Mouse (Mus musculus) liver, adult 2 months (tissue): ENCODE data around the gene Gatc. TPM values are rescaled to one million over a fixed set of nuclear protein-coding genes. Genes with fewer than 3 reads are reported as not detected.
A peak's percentile ranks its signal among the peaks of the same experiment; 100 is the strongest.
"Not testable (repeated sequence)": the region's sequence is repeated elsewhere in the genome, so short reads cannot be mapped to it uniquely, and the experiment has no call there.

ENCODE experiments used
- DNase-seq: peaks from one replicate; pipeline ENCODE4 v3.0.0-alpha.2; 2011; ENCODE audit warnings: low read depth, low spot score; ENCODE audit errors: extremely low read depth
- H3K27ac ChIP-seq: fragments of 200-500 bp; replicated peaks from 2 replicates; pipeline ENCODE4 v1.5.1; 2012; ENCODE audit warnings: low read depth, mild to moderate bottlenecking, control low read depth, inconsistent platforms, low read length; ENCODE audit not compliant: insufficient read depth
- H3K27me3 ChIP-seq: fragments of 200-500 bp; 2 replicates; pipeline ENCODE4 v1.6.1; 2012; ENCODE audit warnings: mild to moderate bottlenecking, moderate library complexity, low read length, inconsistent platforms; ENCODE audit not compliant: control insufficient read depth, insufficient read depth
- H3K36me3 ChIP-seq: fragments of 200-500 bp; 2 replicates; pipeline ENCODE4 v1.6.1; 2012; ENCODE audit warnings: low read length, inconsistent platforms; ENCODE audit not compliant: control insufficient read depth, insufficient read depth
- H3K4me1 ChIP-seq: fragments of 200-500 bp; 2 replicates; pipeline ENCODE4 v1.6.1; 2011; ENCODE audit warnings: low read length; ENCODE audit not compliant: control insufficient read depth, insufficient read depth
- H3K4me3 ChIP-seq: fragments of 200-500 bp; 2 replicates; pipeline ENCODE4 v1.5.1; 2011; ENCODE audit warnings: low read depth, mild to moderate bottlenecking, control low read depth, low read length, moderate library complexity; ENCODE audit not compliant: insufficient read depth
- H3K79me2 ChIP-seq: fragments of 200-500 bp; 2 replicates; pipeline ENCODE4 v1.6.1; 2012; ENCODE audit warnings: inconsistent platforms, mild to moderate bottlenecking, low read length, moderate library complexity; ENCODE audit not compliant: control insufficient read depth, insufficient read depth
- H3K9ac ChIP-seq: fragments of 200-500 bp; 2 replicates; pipeline ENCODE4 v1.6.1; 2012; ENCODE audit warnings: low read depth, mild to moderate bottlenecking, control low read depth, inconsistent platforms, low read length
- CTCF ChIP-seq: fragments of 200-500 bp; IDR thresholded peaks from 2 replicates; pipeline ENCODE4 v1.5.1; 2011; ENCODE audit warnings: low read depth, low read length, control low read depth
- POLR2A ChIP-seq: fragments of 200-500 bp; IDR thresholded peaks from 2 replicates; pipeline ENCODE4 v1.6.1; 2011; ENCODE audit warnings: low read length, control low read depth; ENCODE audit not compliant: insufficient read depth; ENCODE audit errors: extremely low read depth
- WGBS: fragments of 180-500 bp; shearing (Covaris S2); methylation state at CpG from one replicate; pipeline ENCODE4 v1.1.7; 2018; 5-methylcytosine and 5-hydroxymethylcytosine counted together
- polyA plus RNA-seq: library from polyadenylated mRNA; depleted of rRNA; stranded (reverse); fragments of >200 nt; gene quantifications from 2 replicates; pipeline ENCODE4 v1.2.3, GENCODE M21; 2012; rRNA removed
- total RNA-seq: library from RNA; depleted of rRNA; stranded (reverse); fragments of >200 nt; gene quantifications from 2 replicates; pipeline ENCODE4 v1.2.3, GENCODE M21; 2014; rRNA removed

Gene Gatc
- 6.3 and 8.6 TPM in 2 replicates for total RNA-seq
- polyA plus RNA-seq, result 11.0 and 12.7 TPM in 2 replicates

DNA sequence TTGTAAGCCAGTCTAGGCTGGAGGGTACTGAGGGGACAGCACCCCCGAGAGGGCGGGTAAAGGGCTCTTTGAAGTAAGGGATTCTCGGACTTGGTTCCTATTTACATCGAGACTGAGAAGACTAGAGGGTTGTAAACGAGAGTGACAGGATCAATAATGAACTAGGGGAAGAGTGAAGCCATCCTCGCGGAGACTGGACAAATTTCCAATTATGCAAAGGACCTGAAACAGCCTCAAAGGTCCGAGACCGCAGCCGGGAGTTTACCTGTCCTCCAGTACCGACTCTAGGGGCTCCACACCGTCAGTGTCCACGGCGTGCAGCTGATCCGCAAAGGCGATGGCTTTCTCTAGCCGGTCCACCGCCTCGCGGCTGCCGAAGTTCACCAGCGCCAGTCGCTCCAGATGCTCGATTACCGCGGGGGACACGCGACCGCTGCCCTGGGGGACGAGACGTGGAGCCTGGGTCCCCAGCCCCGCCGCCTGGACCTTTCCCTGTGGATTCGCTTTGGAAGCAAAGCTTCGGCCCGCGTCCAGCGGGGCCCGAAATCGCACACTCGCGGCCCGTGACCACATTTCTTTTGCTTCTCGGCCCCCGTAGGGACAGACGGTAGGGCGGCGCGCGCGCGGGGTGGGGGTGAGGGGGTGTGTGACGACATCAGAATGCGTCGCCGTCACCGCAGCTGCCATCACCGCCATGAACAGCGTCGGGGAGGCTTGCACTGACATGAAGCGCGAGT, at the start of gene Gatc, which contains the start of gene Triap1:
Gatc (minus strand) TSS at position 602 of the 737 bp plus-strand sequence.
Triap1 (plus strand) TSS at position 649 of the 737 bp plus-strand sequence.
- peak within 1 kb of the TSS; percentile 94 for H3K9ac ChIP-seq
- H3K4me3 ChIP-seq, result peak within 1 kb of the TSS; percentile 80
- H3K27ac ChIP-seq, result peak within 1 kb of the TSS; percentile 87
- H3K36me3 ChIP-seq, result peaks cover 24% of the 10 kb centered on the region; the same call in 1 of the 2 replicates
- no peaks in the 10 kb centered on the region for H3K27me3 ChIP-seq
- TF ChIP-seq POLR2A (0 out of 2 replicates have a peak, but pooled peaks have one; percentile 14), CTCF (no peak)
- under 1% methylated on average over 62 of the region's 62 CpGs for WGBS
- peaks cover 9% of the 10 kb centered on the region for H3K4me1 ChIP-seq
- peak; percentile 71 for DNase-seq
- H3K79me2 ChIP-seq, result peaks cover 4% of the 10 kb centered on the region; the same call in 1 of the 2 replicates

DNA sequence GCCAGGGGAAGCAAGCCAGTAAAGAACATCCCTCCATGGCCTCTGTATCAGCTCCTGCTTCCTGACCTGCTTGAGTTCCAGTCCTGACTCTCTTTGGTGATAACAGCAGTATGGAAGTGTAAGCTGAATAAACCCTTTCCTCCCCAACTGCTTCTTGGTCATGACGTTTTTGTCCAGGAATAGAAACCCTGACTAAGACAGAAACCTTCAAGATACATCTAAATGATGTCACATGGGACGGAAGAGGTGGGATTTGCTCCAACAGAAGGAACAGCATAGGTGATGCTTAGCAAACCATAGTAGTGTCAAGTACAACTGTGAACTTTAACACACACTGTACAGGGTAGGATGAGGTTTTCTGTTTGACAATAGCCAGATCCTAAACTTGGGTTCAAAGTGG, 37.9 kb upstream of the Gatc start:
- not testable (repeated sequence) for H3K36me3 ChIP-seq, H3K4me1 ChIP-seq, H3K9ac ChIP-seq, DNase-seq, H3K27me3 ChIP-seq, H3K79me2 ChIP-seq, H3K27ac ChIP-seq, H3K4me3 ChIP-seq
- WGBS, result 67% methylated on average over 2 of the region's 2 CpGs

DNA sequence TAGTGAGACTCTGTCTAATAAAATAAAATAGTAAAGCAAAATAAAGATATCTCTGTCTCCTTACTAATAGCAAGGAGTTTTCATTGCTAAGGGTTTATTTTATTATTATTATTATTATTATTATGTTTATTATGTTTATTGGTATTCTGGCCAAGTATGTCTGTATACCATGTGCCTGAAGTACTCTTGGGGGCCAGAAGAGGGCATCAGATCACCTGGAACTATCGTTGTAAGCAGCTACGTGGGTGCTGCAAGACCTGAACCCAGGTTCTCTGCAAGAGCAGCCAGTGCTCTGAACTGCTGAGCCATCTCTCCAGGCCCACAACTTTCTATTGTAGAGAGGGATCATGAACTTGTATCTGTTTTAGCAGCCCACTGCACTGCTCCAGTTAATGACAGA, 34.5 kb upstream of the Gatc start:
- Histone ChIP-seq H3K9ac (no peak overlapping the region), H3K4me1 (no peaks in the 10 kb centered on the region), H3K4me3 (no peak overlapping the region), H3K27ac (no peak overlapping the region), H3K36me3 (no peaks in the 10 kb centered on the region), H3K79me2 (no peaks in the 10 kb centered on the region), H3K27me3 (no peaks in the 10 kb centered on the region)
- 83% methylated on average over 2 of the region's 2 CpGs for WGBS
- TF ChIP-seq CTCF (no peak), POLR2A (no peak)
- DNase-seq, result no peak

DNA sequence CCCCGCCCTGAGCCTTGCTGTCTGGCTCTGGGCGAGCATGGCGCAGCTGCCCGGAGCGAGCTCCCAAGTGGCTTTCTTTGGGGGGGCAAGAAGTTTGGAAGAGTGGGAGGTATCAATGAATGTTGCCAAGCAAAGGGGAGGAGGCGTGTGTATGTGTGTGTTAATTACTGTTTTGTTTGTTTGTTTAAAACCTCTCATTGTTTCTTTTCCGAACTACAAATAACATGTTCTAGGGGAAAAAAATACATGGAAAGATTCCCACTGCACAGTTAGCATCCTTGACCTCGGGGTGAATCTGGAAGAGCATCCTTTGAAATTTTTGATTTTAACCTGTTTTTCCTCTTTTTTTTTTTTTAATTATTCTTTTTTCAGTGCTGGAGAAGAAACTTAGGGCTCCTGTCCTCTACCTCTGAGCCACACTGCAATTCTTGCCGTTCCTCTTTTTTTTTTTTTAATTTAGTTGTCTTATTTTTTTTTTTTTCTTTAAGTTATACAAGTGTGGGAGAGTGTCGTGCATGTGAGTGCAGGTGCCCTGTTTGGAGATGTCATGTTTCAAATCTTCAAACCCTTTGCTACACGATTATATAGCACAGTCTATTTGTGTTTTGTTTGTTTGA, 33.3 kb upstream of the Gatc start:
- Histone ChIP-seq H3K4me3 (no peak overlapping the region), H3K4me1 (no peaks in the 10 kb centered on the region), H3K27me3 (no peaks in the 10 kb centered on the region)

DNA sequence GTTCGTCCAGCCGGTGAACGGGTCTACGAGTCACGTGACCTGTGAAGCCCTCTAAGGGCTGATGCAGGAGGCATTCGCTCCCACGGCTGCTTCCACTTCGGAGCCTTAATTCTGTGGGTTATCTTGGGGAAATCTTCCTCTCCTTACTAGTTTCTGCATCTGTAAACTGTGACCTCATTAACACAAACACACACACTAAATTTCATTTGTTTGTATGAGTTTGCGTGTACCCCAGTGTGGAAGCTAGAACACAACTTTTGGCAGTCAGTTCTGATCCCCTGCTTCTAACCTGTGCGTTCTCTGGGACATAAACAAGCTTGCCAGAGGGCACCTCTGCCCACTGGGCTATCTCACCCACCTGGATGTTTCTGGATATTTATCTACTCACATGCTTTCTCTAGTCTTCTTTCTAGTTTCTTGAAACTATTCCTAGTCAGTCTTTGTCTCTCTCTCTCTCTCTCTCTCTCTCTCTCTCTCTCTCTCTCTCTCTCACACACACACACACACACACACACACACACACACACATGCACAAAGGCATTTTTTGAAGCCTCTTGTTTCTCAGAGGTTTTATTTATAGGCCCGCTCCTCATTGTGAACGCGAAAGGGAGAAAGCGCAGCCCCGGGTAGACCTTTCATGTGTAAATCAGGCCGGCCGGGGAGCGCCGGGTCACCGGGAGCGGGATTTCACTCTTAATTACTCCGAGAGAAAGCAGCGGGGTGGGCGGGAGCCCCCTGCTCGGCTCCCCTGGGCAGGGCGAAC, 32.6 kb upstream of the Gatc start:
- H3K36me3 ChIP-seq, result no peaks in the 10 kb centered on the region
- H3K27ac ChIP-seq, result no peak overlapping the region
- H3K9ac ChIP-seq, result no peak overlapping the region
- 32% methylated on average over 26 of the region's 26 CpGs for WGBS
- no peak for TF ChIP-seq CTCF
- no peak for TF ChIP-seq POLR2A
- no peaks in the 10 kb centered on the region for H3K4me1 ChIP-seq
- H3K27me3 ChIP-seq, result no peaks in the 10 kb centered on the region
- H3K79me2 ChIP-seq, result no peaks in the 10 kb centered on the region
- DNase-seq, result no peak
- H3K4me3 ChIP-seq, result no peak overlapping the region

More for the DNA sequence above, 33.3 kb upstream of the Gatc start:
- TF ChIP-seq CTCF, result no peak
- no peak for TF ChIP-seq POLR2A
- WGBS, result 39% methylated on average over 11 of the region's 11 CpGs
- no peak for DNase-seq
- Histone ChIP-seq H3K36me3 (no peaks in the 10 kb centered on the region), H3K79me2 (no peaks in the 10 kb centered on the region), H3K27ac (no peak overlapping the region), H3K9ac (no peak overlapping the region)
